Mouse (Mus musculus): ENCODE data around the gene Kif22.
"Not testable (repeated sequence)": the region's sequence is repeated elsewhere in the genome, so short reads cannot be mapped to it uniquely, and the experiment has no call there.

Gene Kif22

GRCm38 (mm10) chr7:127041851-127042672 lies at the start of gene Kif22:
Kif22 (minus strand) TSS chr7:127042471.
- DNase-seq (ENCODE audit: low spot score) = peak; percentile 90

- DNase-seq (ENCODE audit: low spot score) = peak; percentile 89
Measured at GRCm38 (mm10) chr7:127091114-127091896, 49.0 kb upstream of the Kif22 start, which contains the start of gene AI467606. AI467606 (plus strand) TSS chr7:127091359.

- no peak for DNase-seq (ENCODE audit: low spot score)
Measured at GRCm38 (mm10) chr7:127090154-127091113, 48.2 kb upstream of the Kif22 start.

GRCm38 (mm10) chr7:127088901-127089845 lies 46.9 kb upstream of the Kif22 start:
- DNase-seq (ENCODE audit: low spot score) = no peak

GRCm38 (mm10) chr7:127088083-127088482 lies 45.8 kb upstream of the Kif22 start:
- DNase-seq (ENCODE audit: low spot score) = no peak

GRCm38 (mm10) chr7:127087278-127088010 lies 45.2 kb upstream of the Kif22 start, which contains the start of gene Zg16:
Zg16 (minus strand) TSS chr7:127087328.
- not testable (repeated sequence) for DNase-seq (ENCODE audit: low spot score)

- DNase-seq (ENCODE audit: low spot score) = not testable (repeated sequence)
Measured at GRCm38 (mm10) chr7:127085751-127086150, 43.5 kb upstream of the Kif22 start.

GRCm38 (mm10) chr7:127084794-127085193 lies 42.5 kb upstream of the Kif22 start:
- peak; percentile 53 for DNase-seq (ENCODE audit: low spot score)

GRCm38 (mm10) chr7:127083689-127084088 lies 41.4 kb upstream of the Kif22 start:
- no peak for DNase-seq (ENCODE audit: low spot score)

GRCm38 (mm10) chr7:127082995-127083394 lies 40.7 kb upstream of the Kif22 start:
- no peak for DNase-seq (ENCODE audit: low spot score)

GRCm38 (mm10) chr7:127082271-127082670 lies 40.0 kb upstream of the Kif22 start:
- DNase-seq (ENCODE audit: low spot score) = no peak

GRCm38 (mm10) chr7:127080045-127080444 lies 37.8 kb upstream of the Kif22 start:
- DNase-seq (ENCODE audit: low spot score) = no peak

GRCm38 (mm10) chr7:127077692-127078091 lies 35.4 kb upstream of the Kif22 start:
- no peak for DNase-seq (ENCODE audit: low spot score)

GRCm38 (mm10) chr7:127076188-127076587 lies 33.9 kb upstream of the Kif22 start:
- no peak for DNase-seq (ENCODE audit: low spot score)

- no peak for DNase-seq (ENCODE audit: low spot score)
Measured at GRCm38 (mm10) chr7:127073221-127073620, 30.9 kb upstream of the Kif22 start.

GRCm38 (mm10) chr7:127070871-127071413 lies 28.7 kb upstream of the Kif22 start:
- no peak for DNase-seq (ENCODE audit: low spot score)

- DNase-seq (ENCODE audit: low spot score) = no peak
Measured at GRCm38 (mm10) chr7:127066317-127066716, 24.0 kb upstream of the Kif22 start.

- no peak for DNase-seq (ENCODE audit: low spot score)
Measured at GRCm38 (mm10) chr7:127065538-127065937, 23.3 kb upstream of the Kif22 start.

- no peak for DNase-seq (ENCODE audit: low spot score)
Measured at GRCm38 (mm10) chr7:127055026-127055585, 12.8 kb upstream of the Kif22 start.
